Mouse (Mus musculus) liver, postnatal 0 days (tissue): ENCODE results near the gene Irf3. TPM values are rescaled to one million over a fixed set of nuclear protein-coding genes. Genes with fewer than 3 reads are reported as not detected.
A peak's percentile ranks its signal among the peaks of the same experiment; 100 is the strongest.

Experiments used
- ATAC-seq: fragments of 200-750 bp; cut with Nextera tagmentation; 2 replicates; pipeline ENCODE4 v1.8.0; 2017; ENCODE audit warnings: mild to moderate bottlenecking, moderate library complexity
- DNase-seq: peaks from one replicate; pipeline ENCODE4 v3.0.0-alpha.2; 2016
- H3K27ac ChIP-seq: fragments of 300-500 bp; sonication (generic); 2 replicates; pipeline ENCODE4 v1.5.1; 2014; ENCODE audit warnings: antibody characterized with exemption, moderate library complexity, mild to moderate bottlenecking, low read depth
- H3K27me3 ChIP-seq: fragments of 300-500 bp; sonication (generic); 2 replicates; pipeline ENCODE4 v1.6.1; 2014; ENCODE audit warnings: low read length, control low read depth, mixed read lengths; ENCODE audit not compliant: insufficient read depth
- H3K36me3 ChIP-seq: fragments of 300-500 bp; sonication (generic); replicated peaks from 2 replicates; pipeline ENCODE4 v1.6.1; 2014; ENCODE audit warnings: mild to moderate bottlenecking, control low read depth, low read length, moderate library complexity, mixed read lengths; ENCODE audit not compliant: insufficient read depth
- H3K4me1 ChIP-seq: fragments of 300-500 bp; sonication (generic); 2 replicates; pipeline ENCODE4 v1.6.1; 2014; ENCODE audit warnings: antibody characterized with exemption, mild to moderate bottlenecking, control low read depth; ENCODE audit not compliant: insufficient read depth
- H3K4me2 ChIP-seq: fragments of 300-500 bp; sonication (generic); 2 replicates; pipeline ENCODE4 v1.6.1; 2014; ENCODE audit warnings: low read depth, mild to moderate bottlenecking, low read length, moderate library complexity, mixed read lengths
- H3K4me3 ChIP-seq: fragments of 300-500 bp; sonication (generic); 2 replicates; pipeline ENCODE4 v1.5.1; 2014; ENCODE audit warnings: low read depth, low read length
- H3K9ac ChIP-seq: fragments of 300-500 bp; sonication (generic); replicated peaks from 2 replicates; pipeline ENCODE4 v1.6.1; 2014; ENCODE audit warnings: mild to moderate bottlenecking, moderate library complexity
- H3K9me3 ChIP-seq: fragments of 300-500 bp; sonication (generic); 2 replicates; pipeline ENCODE4 v1.6.1; 2016; ENCODE audit warnings: mild to moderate bottlenecking, control low read depth, low read length, mixed read lengths
- CTCF ChIP-seq: sonication (generic); IDR thresholded peaks from 2 replicates; pipeline ENCODE4 v1.5.1; 2016; ENCODE audit warnings: antibody characterized with exemption, low read depth
- EP300 ChIP-seq: IDR thresholded peaks from 2 replicates; pipeline ENCODE4 v1.6.1; 2016; ENCODE audit warnings: antibody characterized with exemption, low read depth, mild to moderate bottlenecking
- WGBS: fragments of 180-500 bp; shearing (Covaris S2); extraction: QIAGEN DNeasy Blood & Tissue Kit; methylation state at CpG from one replicate; pipeline ENCODE4 v1.1.7; 2014; ENCODE audit not compliant: insufficient replicate concordance; 5-methylcytosine and 5-hydroxymethylcytosine counted together
- polyA plus RNA-seq: library from polyadenylated mRNA; unstranded; fragments of >200 nt; fragmentation: Nextera tagmentation; extraction: Ambion mirVana; gene quantifications from 2 replicates; pipeline ENCODE4 v1.2.1, GENCODE M21; 2015

Gene Irf3
- polyA plus RNA-seq, 1 experiment from 2014 or later = 35.9 TPM

GRCm38 (mm10) chr7:44986879-44987718, 10.3 kb upstream of the Irf3 start:
- Histone ChIP-seq H3K4me1 (peaks cover 20% of the 10 kb centered on the region), H3K36me3 (peaks cover 12% of the 10 kb centered on the region), H3K27me3 (no peaks in the 10 kb centered on the region), H3K9ac (peak overlapping the region; percentile 61), H3K4me2 (peak overlapping the region; percentile 83), H3K4me3 (peak overlapping the region; percentile 60), H3K27ac (peak overlapping the region; percentile 82), H3K9me3 (no peaks in the 10 kb centered on the region)
- 0 out of 2 replicates have a peak, but pooled peaks have one; percentile 9 for TF ChIP-seq CTCF
- TF ChIP-seq EP300 = no peak
- WGBS = under 1% methylated on average over 29 of the region's 29 CpGs
- DNase-seq = no peak
- peak; percentile 30 for ATAC-seq

GRCm38 (mm10) chr7:44996672-44997071, 776 bp upstream of the Irf3 start:
- DNase-seq (no peak), ATAC-seq (no peak)
- Histone ChIP-seq H3K4me1 (peaks cover 26% of the 10 kb centered on the region), H3K4me2 (peak overlapping the region; percentile 74), H3K4me3 (peak overlapping the region; percentile 63), H3K9me3 (no peaks in the 10 kb centered on the region), H3K27ac (peak overlapping the region; percentile 24; the same call in 1 of the 2 replicates), H3K9ac (peak overlapping the region; percentile 79), H3K27me3 (no peaks in the 10 kb centered on the region), H3K36me3 (peaks cover 32% of the 10 kb centered on the region)
- 12% methylated on average over 10 of the region's 10 CpGs for WGBS
- no peak for TF ChIP-seq CTCF
- no peak for TF ChIP-seq EP300

- Histone ChIP-seq H3K36me3 (peaks cover 41% of the 10 kb centered on the region), H3K9ac (peak overlapping the region; percentile 79), H3K4me2 (peak overlapping the region; percentile 74), H3K9me3 (no peaks in the 10 kb centered on the region), H3K4me1 (peaks cover 26% of the 10 kb centered on the region), H3K27me3 (no peaks in the 10 kb centered on the region), H3K27ac (peak overlapping the region; percentile 92), H3K4me3 (peak overlapping the region; percentile 63)
- ATAC-seq = peak; percentile 7; the same call in 1 of the 2 replicates
- DNase-seq = no peak
- no peak for TF ChIP-seq CTCF
- TF ChIP-seq EP300 = no peak
- 2% methylated on average over 15 of the region's 15 CpGs for WGBS
These were observed 536 bp downstream of the Irf3 start for GRCm38 (mm10) chr7:44997940-44998428.

GRCm38 (mm10) chr7:44998501-44998955, 1.1 kb downstream of the Irf3 start, which contains the start of gene Bcl2l12:
Gene Bcl2l12 (minus strand): TSS chr7:44998712.
- H3K27me3 ChIP-seq = no peaks in the 10 kb centered on the region
- H3K4me3 ChIP-seq = peak within 1 kb of the TSS; percentile 63
- H3K27ac ChIP-seq = peak within 1 kb of the TSS; percentile 92
- H3K36me3 ChIP-seq = peaks cover 46% of the 10 kb centered on the region
- WGBS = under 1% methylated on average over 18 of the region's 18 CpGs
- ATAC-seq (peak; percentile 24), DNase-seq (peak; percentile 79)
- H3K4me1 ChIP-seq = peaks cover 26% of the 10 kb centered on the region
- peak within 1 kb of the TSS; percentile 74 for H3K4me2 ChIP-seq
- peak within 1 kb of the TSS; percentile 79 for H3K9ac ChIP-seq
- no peak for TF ChIP-seq CTCF
- TF ChIP-seq EP300 = no peak
- no peaks in the 10 kb centered on the region for H3K9me3 ChIP-seq

GRCm38 (mm10) chr7:44999753-45000152, 2.3 kb downstream of the Irf3 start:
- WGBS = 82% methylated on average over 11 of the region's 11 CpGs
- H3K27ac ChIP-seq = no peak overlapping the region
- ATAC-seq (no peak), DNase-seq (no peak)
- TF ChIP-seq EP300 (no peak), CTCF (no peak)
- H3K9ac ChIP-seq = no peak overlapping the region
- peak overlapping the region; percentile 74 for H3K4me2 ChIP-seq
- peaks cover 26% of the 10 kb centered on the region for H3K4me1 ChIP-seq
- H3K4me3 ChIP-seq = no peak overlapping the region
- no peaks in the 10 kb centered on the region for H3K27me3 ChIP-seq
- peaks cover 57% of the 10 kb centered on the region for H3K36me3 ChIP-seq
- no peaks in the 10 kb centered on the region for H3K9me3 ChIP-seq

GRCm38 (mm10) chr7:45000539-45001114, 3.2 kb downstream of the Irf3 start:
- whole genome bisulfite sequencing = 83% methylated on average over 21 of the region's 21 CpGs

More at GRCm38 (mm10) chr7:45000539-45001114, 3.2 kb downstream of the Irf3 start:
- no peak overlapping the region for H3K4me2 ChIP-seq
- H3K27ac ChIP-seq = no peak overlapping the region
- no peak overlapping the region for H3K9ac ChIP-seq
- no peak overlapping the region for H3K4me3 ChIP-seq
- peaks cover 25% of the 10 kb centered on the region for H3K4me1 ChIP-seq
- DNase-seq (no peak), ATAC-seq (no peak)
- TF ChIP-seq EP300 (no peak), CTCF (no peak)
- H3K36me3 ChIP-seq = peaks cover 62% of the 10 kb centered on the region
- no peaks in the 10 kb centered on the region for H3K27me3 ChIP-seq
- H3K9me3 ChIP-seq = no peaks in the 10 kb centered on the region
